Mouse (Mus musculus) bone marrow macrophage, adult 2 months (primary cell): ENCODE data around the gene S100pbp. TPM values are rescaled to one million over a fixed set of nuclear protein-coding genes. Genes with fewer than 3 reads are reported as not detected.

Experiments used
- H3K27ac ChIP-seq: 2 replicates; pipeline ENCODE4 v1.5.1; 2012; ENCODE audit warnings: low read depth, low read length; ENCODE audit not compliant: insufficient read depth
- H3K4me1 ChIP-seq: 2 replicates; pipeline ENCODE4 v1.6.1; 2012; ENCODE audit warnings: low read length; ENCODE audit not compliant: control insufficient read depth, insufficient read depth
- H3K4me3 ChIP-seq: 2 replicates; pipeline ENCODE4 v1.5.1; 2012; ENCODE audit warnings: mild to moderate bottlenecking, low read length, moderate library complexity; ENCODE audit not compliant: insufficient read depth
- CTCF ChIP-seq: IDR thresholded peaks from 2 replicates; pipeline ENCODE4 v1.5.1; 2012; ENCODE audit warnings: low read depth, mild to moderate bottlenecking, low read length, moderate library complexity
- POLR2A ChIP-seq: IDR thresholded peaks from 2 replicates; pipeline ENCODE4 v1.6.1; 2012; ENCODE audit warnings: mild to moderate bottlenecking, low read depth, low read length, borderline replicate concordance
- polyA plus RNA-seq: library from polyadenylated mRNA; stranded (reverse); fragments of >200 nt; gene quantifications from 2 replicates; pipeline ENCODE4 v1.2.4, GENCODE M21; 2012; ENCODE audit not compliant: missing spikeins, insufficient read depth, insufficient read length

S100pbp gene
- polyA plus RNA-seq, 1 experiment: 25.9 TPM

DNA sequence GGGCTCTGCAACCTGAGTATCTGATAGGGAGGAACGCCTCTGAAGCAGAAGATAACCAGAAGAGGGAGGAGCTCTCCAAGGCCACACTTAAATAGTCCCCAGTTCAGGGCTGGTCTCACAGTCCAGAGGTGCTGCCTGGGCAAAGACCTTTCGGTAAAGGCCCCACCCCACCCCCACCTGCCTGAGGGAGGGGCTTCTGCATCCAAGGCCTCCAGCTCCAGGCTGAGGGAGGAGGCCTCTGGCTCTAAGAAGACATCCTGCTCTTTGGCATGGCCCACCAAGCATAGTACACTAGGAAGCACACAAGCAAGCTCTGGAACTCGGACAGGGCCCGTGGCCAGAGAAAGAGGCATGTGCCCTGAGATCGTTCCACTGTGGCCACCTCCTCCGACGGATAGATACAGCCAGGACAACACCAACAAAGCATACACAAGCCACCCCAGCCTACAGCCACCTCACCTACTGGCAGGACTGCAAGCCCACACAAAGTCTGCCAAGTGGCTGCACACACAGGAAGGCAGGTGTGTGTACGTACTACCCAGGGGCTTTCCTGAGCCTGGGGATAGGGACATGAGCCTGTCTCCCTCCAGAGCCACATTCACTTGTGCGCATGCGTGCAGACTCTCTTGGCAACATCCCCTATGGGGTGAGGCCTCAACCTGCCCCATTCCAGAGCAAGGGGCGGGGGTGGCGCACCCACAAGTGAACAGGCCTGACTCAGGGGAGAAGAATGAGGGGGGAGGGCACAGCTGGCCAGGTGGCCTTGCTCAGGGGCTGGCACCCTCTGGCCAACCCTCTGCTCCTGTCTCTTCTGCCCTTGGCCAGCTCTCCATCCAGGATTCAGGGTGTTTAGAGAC, 42.3 kb upstream of the S100pbp start:
- Histone ChIP-seq H3K27ac (no peak overlapping the region), H3K4me3 (no peak overlapping the region), H3K4me1 (peaks cover 63% of the 10 kb centered on the region)
- TF ChIP-seq CTCF (no peak), POLR2A (no peak)

GRCm38 (mm10) chr4:129230926-129231325, 41.4 kb upstream of the S100pbp start:
- no peak overlapping the region for H3K4me3 ChIP-seq
- TF ChIP-seq POLR2A: no peak
- TF ChIP-seq CTCF: no peak
- peaks cover 61% of the 10 kb centered on the region for H3K4me1 ChIP-seq
- no peak overlapping the region for H3K27ac ChIP-seq

DNA sequence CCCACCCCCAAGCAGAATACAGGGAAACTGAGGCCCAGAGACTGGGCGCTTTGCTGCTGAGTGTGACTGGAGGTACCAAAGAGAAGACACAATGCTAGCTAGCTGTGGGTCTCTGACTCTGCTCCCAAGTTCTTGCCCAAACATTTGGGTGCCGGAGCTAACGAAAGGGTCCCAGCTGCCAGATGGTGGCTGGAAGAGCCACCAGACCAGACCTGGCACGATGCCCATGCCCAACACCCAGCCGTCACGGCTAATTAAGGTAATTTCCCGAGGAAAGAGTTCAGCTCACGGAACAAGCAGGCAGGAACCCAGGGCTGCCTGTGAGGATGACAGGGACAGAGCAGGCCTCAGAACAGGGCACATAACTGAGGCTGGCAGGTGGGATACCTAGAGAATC, 38.5 kb upstream of the S100pbp start:
- H3K27ac ChIP-seq: no peak overlapping the region
- H3K4me1 ChIP-seq: peaks cover 36% of the 10 kb centered on the region

GRCm38 (mm10) chr4:129227170-129227984, 37.9 kb upstream of the S100pbp start:
- H3K27ac ChIP-seq: no peak overlapping the region
- no peak for TF ChIP-seq POLR2A
- TF ChIP-seq CTCF: no peak
- no peak overlapping the region for H3K4me3 ChIP-seq
- peaks cover 31% of the 10 kb centered on the region for H3K4me1 ChIP-seq

More for the DNA sequence above, 38.5 kb upstream of the S100pbp start:
- TF ChIP-seq CTCF (no peak), POLR2A (no peak)
- H3K4me3 ChIP-seq: no peak overlapping the region

DNA sequence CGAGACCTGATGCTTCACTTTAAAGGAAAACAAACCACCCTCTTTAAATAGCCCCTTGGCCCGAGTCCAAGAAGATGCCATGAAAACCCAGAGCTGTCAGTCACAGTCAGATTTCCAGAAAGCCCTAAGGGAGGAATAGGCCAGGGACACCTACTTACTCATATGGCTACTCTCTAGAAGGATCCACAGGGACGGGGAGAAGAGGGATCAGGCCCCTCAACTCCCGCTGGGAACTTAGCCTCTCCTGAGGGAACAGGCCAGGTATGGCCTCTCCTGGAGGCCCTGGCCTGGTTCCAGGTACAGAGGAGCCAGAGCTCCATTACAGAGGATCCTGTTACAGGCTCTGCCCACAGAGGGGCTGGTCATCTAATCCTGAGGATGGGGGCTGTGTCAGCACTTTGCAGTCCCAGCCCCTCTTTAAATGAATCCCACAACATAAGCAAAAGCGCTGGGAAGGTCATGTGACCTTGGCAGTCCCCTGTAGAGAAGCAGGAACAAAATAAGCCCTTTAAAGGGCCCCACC, 37.0 kb upstream of the S100pbp start:
- peaks cover 27% of the 10 kb centered on the region for H3K4me1 ChIP-seq
- no peak overlapping the region for H3K27ac ChIP-seq
- no peak overlapping the region for H3K4me3 ChIP-seq
- no peak for TF ChIP-seq POLR2A

DNA sequence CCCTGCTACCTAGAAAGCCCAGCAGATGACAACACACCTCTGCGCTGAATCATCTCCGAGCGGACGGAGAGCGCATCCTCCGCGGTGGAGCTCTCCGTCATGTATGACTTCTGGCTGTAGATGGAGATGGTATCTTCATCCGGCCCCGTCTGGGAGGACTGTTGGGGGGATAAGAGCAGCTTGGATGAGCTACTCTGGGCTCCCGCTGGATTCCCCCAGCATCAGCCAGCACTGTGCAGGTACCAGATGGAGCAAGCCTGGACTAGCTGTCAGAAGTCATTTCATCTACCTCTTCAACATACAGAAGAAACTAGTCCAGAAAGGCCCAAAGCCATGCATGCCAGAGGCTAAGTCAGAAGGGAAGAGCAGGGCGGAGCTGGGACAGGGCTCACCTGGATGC, 35.8 kb upstream of the S100pbp start:
- peaks cover 27% of the 10 kb centered on the region for H3K4me1 ChIP-seq
- H3K27ac ChIP-seq: no peak overlapping the region
- TF ChIP-seq CTCF (no peak), POLR2A (no peak)
- no peak overlapping the region for H3K4me3 ChIP-seq

DNA sequence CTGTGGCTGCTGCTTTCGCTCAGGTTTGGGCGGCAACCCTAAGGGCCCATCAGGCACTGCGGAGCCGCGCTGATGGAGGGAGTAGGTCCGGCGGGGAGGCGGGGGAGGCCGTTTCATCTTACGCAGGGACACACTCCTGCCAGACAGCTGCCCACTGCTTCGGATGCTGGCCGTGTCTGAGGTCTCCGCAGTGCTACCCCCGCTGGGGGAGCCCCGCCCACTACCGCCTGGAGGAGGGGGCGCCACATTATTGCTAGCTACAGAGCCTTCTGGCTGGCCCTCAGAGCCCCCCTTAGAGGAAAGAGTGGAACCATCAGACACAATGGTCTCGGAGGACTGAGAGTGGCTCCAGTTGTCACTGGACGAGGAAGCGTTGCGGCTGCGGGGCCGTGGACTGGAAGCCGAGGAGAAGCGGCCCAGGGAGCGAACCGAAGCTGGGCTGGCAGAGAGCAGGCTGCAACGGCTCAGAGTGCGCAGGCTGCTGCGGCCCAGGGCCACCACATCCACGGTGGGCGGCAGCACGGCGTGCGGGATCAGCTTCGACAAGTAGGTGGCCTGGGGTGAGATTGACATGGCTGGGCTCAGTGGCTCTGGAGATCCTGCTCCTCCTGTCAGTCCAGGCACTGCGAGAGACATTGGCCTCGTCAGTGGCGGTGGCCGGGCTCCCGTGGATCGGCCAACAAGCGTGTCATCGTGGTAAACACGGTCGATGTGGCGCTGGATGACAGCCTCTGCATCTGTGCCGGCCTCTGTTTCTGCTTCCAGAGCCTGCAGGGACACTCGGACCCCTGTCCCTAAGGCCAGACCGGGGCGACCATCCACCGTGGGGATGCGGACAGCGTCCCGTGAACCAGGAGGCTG, 34.1 kb upstream of the S100pbp start:
- Histone ChIP-seq H3K4me3 (no peak overlapping the region), H3K4me1 (peaks cover 20% of the 10 kb centered on the region), H3K27ac (no peak overlapping the region)
- no peak for TF ChIP-seq POLR2A
- no peak for TF ChIP-seq CTCF

DNA sequence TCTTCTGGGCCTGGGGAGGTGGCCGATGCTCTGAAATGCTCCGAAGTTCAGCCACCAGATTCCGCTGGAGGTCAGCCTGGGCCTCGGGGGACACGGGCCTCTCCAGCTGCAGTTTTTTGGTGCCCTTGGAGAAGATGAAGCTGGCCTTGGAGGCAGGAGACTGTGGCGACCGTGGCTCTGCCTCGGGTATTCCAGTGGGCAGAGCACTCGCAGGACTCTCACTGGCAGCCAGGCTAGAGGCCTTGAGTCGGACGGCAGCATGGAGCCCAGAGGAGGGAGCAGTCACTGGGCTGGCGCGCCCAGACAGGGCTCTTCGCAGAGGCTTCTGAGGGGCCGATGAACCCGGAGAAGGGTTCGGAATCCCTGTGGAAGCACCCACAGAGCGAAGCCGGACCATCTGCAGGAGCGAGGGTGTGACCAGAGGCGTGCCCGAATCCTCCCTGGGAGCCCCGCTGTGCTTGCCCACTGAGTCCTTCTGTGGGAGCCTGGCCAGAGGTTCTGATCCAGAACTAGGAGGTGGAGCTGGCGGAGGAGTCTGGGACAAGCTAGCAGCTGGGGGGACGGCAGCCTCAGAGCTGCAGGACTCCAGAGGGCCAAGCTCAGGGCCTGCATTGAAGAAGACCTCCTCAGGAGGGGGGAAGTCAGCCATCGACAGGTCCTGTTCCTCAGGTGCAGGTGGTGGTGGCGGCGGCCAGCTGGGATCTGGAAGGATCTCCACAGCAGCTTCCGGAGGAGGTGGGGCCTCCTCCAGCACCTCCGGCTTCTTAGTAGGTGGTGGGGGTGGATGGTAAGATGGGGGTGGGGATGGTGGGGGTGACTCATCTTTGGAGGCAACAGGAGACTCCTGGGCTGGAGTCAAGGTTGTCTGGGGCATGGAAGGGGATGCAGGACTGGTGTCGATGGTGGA, 32.7 kb upstream of the S100pbp start:
- H3K4me3 ChIP-seq: no peak overlapping the region
- peaks cover 11% of the 10 kb centered on the region for H3K4me1 ChIP-seq
- H3K27ac ChIP-seq: no peak overlapping the region
- no peak for TF ChIP-seq POLR2A
